Mouse (Mus musculus): ENCODE data around the gene Slc22a17. TPM values are rescaled to one million over a fixed set of nuclear protein-coding genes. Genes with fewer than 3 reads are reported as not detected.
"Not testable (repeated sequence)": the region's sequence is repeated elsewhere in the genome, so short reads cannot be mapped to it uniquely, and the experiment has no call there.

The Slc22a17 gene
- polyA plus RNA-seq (2015; fragmentation: Nextera tagmentation; extraction: Ambion mirVana): 229 and 248 TPM in 2 replicates

GRCm38 (mm10) chr14:54912886-54913285 is at the start of gene Slc22a17:
Slc22a17 (minus strand) TSS chr14:54913132.
- peaks cover 7% of the 10 kb centered on the region; the same call in 1 of the 2 replicates for H3K36me3 ChIP-seq (replicated peaks)
- ATAC-seq (replicated peaks): peak; percentile 96
- WGBS: under 1% methylated on average over 26 of the region's 28 CpGs
- no peaks in the 10 kb centered on the region for H3K27me3 ChIP-seq (replicated peaks)
- no peaks in the 10 kb centered on the region for H3K9me3 ChIP-seq
- H3K27ac ChIP-seq: peak within 1 kb of the TSS; percentile 96
- peak within 1 kb of the TSS; percentile 91 for H3K4me2 ChIP-seq
- peaks cover 45% of the 10 kb centered on the region for H3K4me1 ChIP-seq
- peak within 1 kb of the TSS; percentile 99 for H3K9ac ChIP-seq
- peak within 1 kb of the TSS; percentile 99 for H3K4me3 ChIP-seq

GRCm38 (mm10) chr14:54962714-54963113 is 49.8 kb upstream of the Slc22a17 start:
- H3K27me3 ChIP-seq (replicated peaks): no peaks in the 10 kb centered on the region
- WGBS: 90% methylated on average over 7 of the region's 7 CpGs
- no peaks in the 10 kb centered on the region for H3K4me1 ChIP-seq
- H3K36me3 ChIP-seq (replicated peaks): no peaks in the 10 kb centered on the region
- H3K4me2 ChIP-seq: no peak overlapping the region
- H3K4me3 ChIP-seq: no peak overlapping the region
- ATAC-seq (replicated peaks): no peak
- no peak overlapping the region for H3K9ac ChIP-seq
- no peak overlapping the region for H3K27ac ChIP-seq
- no peaks in the 10 kb centered on the region for H3K9me3 ChIP-seq

- Histone ChIP-seq H3K4me3 (no peak overlapping the region), H3K27me3 (replicated peaks) (no peaks in the 10 kb centered on the region), H3K4me2 (no peak overlapping the region), H3K9ac (no peak overlapping the region), H3K27ac (no peak overlapping the region), H3K4me1 (no peaks in the 10 kb centered on the region), H3K9me3 (no peaks in the 10 kb centered on the region), H3K36me3 (replicated peaks) (no peaks in the 10 kb centered on the region)
- ATAC-seq (replicated peaks): no peak
- 85% methylated on average over 5 of the region's 5 CpGs for WGBS
Measured at GRCm38 (mm10) chr14:54961487-54961886, 48.6 kb upstream of the Slc22a17 start.

GRCm38 (mm10) chr14:54960769-54961168 is 47.8 kb upstream of the Slc22a17 start:
- no peak overlapping the region for H3K4me3 ChIP-seq
- H3K4me1 ChIP-seq: no peaks in the 10 kb centered on the region
- WGBS: 66% methylated on average over 10 of the region's 10 CpGs
- no peaks in the 10 kb centered on the region for H3K27me3 ChIP-seq (replicated peaks)
- no peak overlapping the region for H3K27ac ChIP-seq
- H3K9ac ChIP-seq: no peak overlapping the region
- H3K9me3 ChIP-seq: no peaks in the 10 kb centered on the region
- no peak for ATAC-seq (replicated peaks)
- no peaks in the 10 kb centered on the region for H3K36me3 ChIP-seq (replicated peaks)
- no peak overlapping the region for H3K4me2 ChIP-seq

GRCm38 (mm10) chr14:54959853-54960613 is 47.1 kb upstream of the Slc22a17 start:
- H3K9ac ChIP-seq; H3K36me3 ChIP-seq (replicated peaks); H3K4me2 ChIP-seq; H3K4me1 ChIP-seq; H3K27me3 ChIP-seq (replicated peaks); H3K4me3 ChIP-seq; H3K27ac ChIP-seq; H3K9me3 ChIP-seq; ATAC-seq (replicated peaks): not testable (repeated sequence)
- WGBS: 91% methylated on average over 12 of the region's 12 CpGs

- WGBS: 87% methylated on average over 3 of the region's 3 CpGs
Measured at GRCm38 (mm10) chr14:54959197-54959596, 46.3 kb upstream of the Slc22a17 start.

GRCm38 (mm10) chr14:54958503-54958902 is 45.6 kb upstream of the Slc22a17 start:
- Histone ChIP-seq H3K4me3 (no peak overlapping the region), H3K27ac (no peak overlapping the region), H3K4me1 (no peaks in the 10 kb centered on the region), H3K4me2 (no peak overlapping the region), H3K36me3 (replicated peaks) (no peaks in the 10 kb centered on the region), H3K27me3 (replicated peaks) (no peaks in the 10 kb centered on the region), H3K9me3 (no peaks in the 10 kb centered on the region), H3K9ac (no peak overlapping the region)
- no peak for ATAC-seq (replicated peaks)
- 90% methylated on average over 4 of the region's 4 CpGs for WGBS

More at GRCm38 (mm10) chr14:54959197-54959596, 46.3 kb upstream of the Slc22a17 start:
- H3K27ac ChIP-seq: no peak overlapping the region
- H3K4me1 ChIP-seq: no peaks in the 10 kb centered on the region
- no peak overlapping the region for H3K9ac ChIP-seq
- no peak for ATAC-seq (replicated peaks)
- no peaks in the 10 kb centered on the region for H3K36me3 ChIP-seq (replicated peaks)
- no peaks in the 10 kb centered on the region for H3K27me3 ChIP-seq (replicated peaks)
- H3K9me3 ChIP-seq: no peaks in the 10 kb centered on the region
- H3K4me3 ChIP-seq: no peak overlapping the region
- no peak overlapping the region for H3K4me2 ChIP-seq

GRCm38 (mm10) chr14:54956533-54956932 is 43.6 kb upstream of the Slc22a17 start:
- Histone ChIP-seq H3K4me2 (no peak overlapping the region), H3K36me3 (replicated peaks) (no peaks in the 10 kb centered on the region), H3K9ac (no peak overlapping the region), H3K9me3 (no peaks in the 10 kb centered on the region), H3K27ac (no peak overlapping the region), H3K4me1 (no peaks in the 10 kb centered on the region), H3K27me3 (replicated peaks) (no peaks in the 10 kb centered on the region), H3K4me3 (no peak overlapping the region)
- WGBS: 87% methylated on average over 9 of the region's 9 CpGs
- ATAC-seq (replicated peaks): no peak

- Histone ChIP-seq H3K9ac (no peak overlapping the region), H3K27ac (no peak overlapping the region), H3K9me3 (no peaks in the 10 kb centered on the region), H3K4me3 (no peak overlapping the region), H3K4me2 (no peak overlapping the region), H3K36me3 (replicated peaks) (no peaks in the 10 kb centered on the region), H3K4me1 (no peaks in the 10 kb centered on the region), H3K27me3 (replicated peaks) (no peaks in the 10 kb centered on the region)
- WGBS: 93% methylated on average over 3 of the region's 3 CpGs
- no peak for ATAC-seq (replicated peaks)
Measured at GRCm38 (mm10) chr14:54955481-54955880, 42.5 kb upstream of the Slc22a17 start.

- ATAC-seq (replicated peaks): no peak
- Histone ChIP-seq H3K27me3 (replicated peaks) (no peaks in the 10 kb centered on the region), H3K36me3 (replicated peaks) (no peaks in the 10 kb centered on the region), H3K9ac (no peak overlapping the region), H3K9me3 (no peaks in the 10 kb centered on the region), H3K27ac (no peak overlapping the region), H3K4me3 (no peak overlapping the region), H3K4me2 (no peak overlapping the region), H3K4me1 (no peaks in the 10 kb centered on the region)
- WGBS: 82% methylated on average over 3 of the region's 3 CpGs
Measured at GRCm38 (mm10) chr14:54954474-54954873, 41.5 kb upstream of the Slc22a17 start.

GRCm38 (mm10) chr14:54953664-54954206 is 40.8 kb upstream of the Slc22a17 start:
- Histone ChIP-seq H3K9ac (no peak overlapping the region), H3K4me1 (no peaks in the 10 kb centered on the region), H3K4me3 (no peak overlapping the region), H3K36me3 (replicated peaks) (no peaks in the 10 kb centered on the region), H3K27ac (no peak overlapping the region), H3K27me3 (replicated peaks) (no peaks in the 10 kb centered on the region), H3K9me3 (no peaks in the 10 kb centered on the region), H3K4me2 (no peak overlapping the region)
- no peak for ATAC-seq (replicated peaks)
- WGBS: 94% methylated on average over 8 of the region's 8 CpGs

GRCm38 (mm10) chr14:54951587-54951986 is 38.7 kb upstream of the Slc22a17 start:
- WGBS: 91% methylated on average over 6 of the region's 6 CpGs
- Histone ChIP-seq H3K4me2 (no peak overlapping the region), H3K27me3 (replicated peaks) (no peaks in the 10 kb centered on the region), H3K9me3 (no peaks in the 10 kb centered on the region), H3K27ac (no peak overlapping the region), H3K9ac (no peak overlapping the region), H3K4me3 (no peak overlapping the region), H3K36me3 (replicated peaks) (no peaks in the 10 kb centered on the region), H3K4me1 (no peaks in the 10 kb centered on the region)
- ATAC-seq (replicated peaks): no peak

GRCm38 (mm10) chr14:54950493-54950892 is 37.6 kb upstream of the Slc22a17 start:
- no peak for ATAC-seq (replicated peaks)
- Histone ChIP-seq H3K27ac (no peak overlapping the region), H3K36me3 (replicated peaks) (no peaks in the 10 kb centered on the region), H3K4me3 (no peak overlapping the region), H3K9me3 (no peaks in the 10 kb centered on the region), H3K27me3 (replicated peaks) (no peaks in the 10 kb centered on the region), H3K4me2 (no peak overlapping the region), H3K4me1 (no peaks in the 10 kb centered on the region), H3K9ac (no peak overlapping the region)
- 67% methylated on average over 12 of the region's 12 CpGs for WGBS

Measured in midbrain, embryonic 15.5 days (tissue).